Mouse (Mus musculus) embryonic fibroblast, embryonic 13.5 days (primary cell): Measurements from ENCODE around the gene Kynu.

Experiments used
- CTCF ChIP-seq: IDR thresholded peaks from 2 replicates; pipeline ENCODE4 v1.5.1; 2011; ENCODE audit warnings: mild to moderate bottlenecking, control low read depth, low read length, moderate library complexity, borderline replicate concordance; ENCODE audit not compliant: insufficient read depth
- POLR2A ChIP-seq: IDR thresholded peaks from 2 replicates; pipeline ENCODE4 v1.6.1; 2011; ENCODE audit warnings: low read depth, mild to moderate bottlenecking, control low read depth, low read length, moderate library complexity

- TF ChIP-seq CTCF: no peak
- no peak for TF ChIP-seq POLR2A
Observed at GRCm38 (mm10) chr2:43690402-43690801, 135.3 kb downstream of the Kynu start.
